Mouse (Mus musculus): ENCODE results near the gene Gm3893.
"Not testable (repeated sequence)": the region's sequence is repeated elsewhere in the genome, so short reads cannot be mapped to it uniquely, and the experiment has no call there.

Gene Gm3893

DNA sequence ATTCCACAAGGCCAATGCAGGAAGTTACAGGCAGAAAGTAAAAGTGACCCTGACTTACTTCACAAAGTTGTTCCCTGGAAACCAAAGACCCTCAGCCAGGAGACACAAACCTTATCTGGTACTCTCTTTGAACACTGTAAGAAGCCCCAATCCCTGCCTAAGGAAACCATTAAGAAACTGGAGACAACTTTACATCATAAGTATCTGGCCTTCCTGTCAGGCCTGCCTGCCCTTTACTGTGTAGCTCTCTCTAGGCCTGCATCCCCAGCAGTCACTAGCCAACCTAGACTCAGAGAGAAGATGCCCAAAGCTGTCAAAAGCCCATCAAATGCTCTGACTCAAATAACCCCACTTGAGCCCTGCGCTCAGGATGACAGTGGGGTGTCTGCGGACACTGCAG lies at the start of gene Gm3893:
Gene Gm3893, plus strand, starts transcription at position 301 of the 400 bp plus-strand sequence.
- H3K27me3 ChIP-seq (ENCODE audit: control insufficient read depth, insufficient read depth, low read length, poor library complexity, severe bottlenecking); DNase-seq (ENCODE audit: low read depth, low spot score); H3K36me3 ChIP-seq (ENCODE audit: control insufficient read depth, insufficient read depth, low read length, poor library complexity, severe bottlenecking): not testable (repeated sequence)

DNA sequence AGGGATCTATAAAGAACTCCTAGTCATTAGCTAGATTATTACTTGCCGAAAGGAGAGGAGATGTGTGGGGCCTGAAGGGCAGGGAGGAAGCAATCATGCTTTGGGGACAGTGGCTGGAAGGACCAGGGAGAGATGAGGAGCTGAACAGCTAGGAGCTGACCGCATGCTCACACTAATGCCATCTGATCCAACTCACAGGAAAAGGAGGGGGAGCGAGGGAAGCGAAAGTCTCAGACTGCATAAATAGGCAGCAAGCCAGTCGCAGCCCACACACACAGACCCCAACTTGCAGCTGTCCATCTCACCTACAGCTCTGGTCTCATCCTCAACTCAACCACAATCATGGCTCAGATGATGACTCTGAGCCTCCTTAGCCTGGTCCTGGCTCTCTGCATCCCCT lies 23.5 kb downstream of the Gm3893 start, which contains the start of gene Gm13304:
Gene Gm13304, plus strand, starts transcription at position 301 of the 400 bp plus-strand sequence.
- H3K27me3 ChIP-seq (ENCODE audit: control insufficient read depth, insufficient read depth, low read length, poor library complexity, severe bottlenecking); H3K36me3 ChIP-seq (ENCODE audit: control insufficient read depth, insufficient read depth, low read length, poor library complexity, severe bottlenecking); DNase-seq (ENCODE audit: low read depth, low spot score): not testable (repeated sequence)

Data from splenic B cell, adult 2 months (primary cell).